Mouse (Mus musculus): ENCODE measurements around the gene Chrnb2. TPM values are rescaled to one million over a fixed set of nuclear protein-coding genes. Genes with fewer than 3 reads are reported as not detected.

Chrnb2 gene
- polyA plus RNA-seq, 1 experiment from 2014 or later = 0.81 TPM

- 91% methylated on average over 4 of the region's 4 CpGs for WGBS
Measured at GRCm38 (mm10) chr3:89780102-89780501, 15.7 kb upstream of the Chrnb2 start.

GRCm38 (mm10) chr3:89776001-89776400, 11.6 kb upstream of the Chrnb2 start:
- H3K27ac ChIP-seq = no peak overlapping the region
- H3K9me3 ChIP-seq = no peaks in the 10 kb centered on the region
- no peak overlapping the region for H3K4me3 ChIP-seq (replicated peaks)
- H3K9ac ChIP-seq (replicated peaks) = 0 out of 2 replicates have a peak overlapping the region, but pooled peaks have one; percentile 45
- 81% methylated on average over 4 of the region's 4 CpGs for WGBS
- no peak for ATAC-seq (ENCODE audit: insufficient number of reproducible peaks, insufficient read depth, low FRiP score, low TSS enrichment, low read depth)
- no peaks in the 10 kb centered on the region for H3K27me3 ChIP-seq
- H3K36me3 ChIP-seq = peaks cover 58% of the 10 kb centered on the region
- H3K4me2 ChIP-seq = peak overlapping the region; percentile 92; the same call in 1 of the 2 replicates
- H3K4me1 ChIP-seq (replicated peaks) = peaks cover 27% of the 10 kb centered on the region

More at GRCm38 (mm10) chr3:89780102-89780501, 15.7 kb upstream of the Chrnb2 start:
- no peak overlapping the region for H3K4me2 ChIP-seq
- no peak overlapping the region for H3K27ac ChIP-seq
- H3K9me3 ChIP-seq = no peaks in the 10 kb centered on the region
- peaks cover 85% of the 10 kb centered on the region for H3K36me3 ChIP-seq
- no peak overlapping the region for H3K9ac ChIP-seq (replicated peaks)
- H3K4me3 ChIP-seq (replicated peaks) = no peak overlapping the region
- H3K4me1 ChIP-seq (replicated peaks) = peaks cover 20% of the 10 kb centered on the region
- H3K27me3 ChIP-seq = no peaks in the 10 kb centered on the region
- no peak for ATAC-seq (ENCODE audit: insufficient number of reproducible peaks, insufficient read depth, low FRiP score, low TSS enrichment, low read depth)

- Histone ChIP-seq H3K9ac (replicated peaks) (peak overlapping the region; percentile 98), H3K27ac (peak overlapping the region; percentile 96; the same call in 1 of the 2 replicates), H3K4me1 (replicated peaks) (peaks cover 30% of the 10 kb centered on the region), H3K4me3 (replicated peaks) (peak overlapping the region; percentile 99), H3K36me3 (peaks cover 42% of the 10 kb centered on the region), H3K27me3 (no peaks in the 10 kb centered on the region), H3K4me2 (peak overlapping the region; percentile 92), H3K9me3 (no peaks in the 10 kb centered on the region)
- no peak for ATAC-seq (ENCODE audit: insufficient number of reproducible peaks, insufficient read depth, low FRiP score, low TSS enrichment, low read depth)
- 49% methylated on average over 15 of the region's 15 CpGs for WGBS
Measured at GRCm38 (mm10) chr3:89774236-89774960, 10.0 kb upstream of the Chrnb2 start.

- peak overlapping the region; percentile 98 for H3K9ac ChIP-seq (replicated peaks)
Measured at GRCm38 (mm10) chr3:89773740-89774211, 9.3 kb upstream of the Chrnb2 start.

GRCm38 (mm10) chr3:89772968-89773709, 8.7 kb upstream of the Chrnb2 start, which contains the start of gene Ube2q1:
Gene Ube2q1 (plus strand): TSS chr3:89773616.
- no peaks in the 10 kb centered on the region for H3K27me3 ChIP-seq
- peak; percentile 92 for ATAC-seq (ENCODE audit: insufficient number of reproducible peaks, insufficient read depth, low FRiP score, low TSS enrichment, low read depth)

More at GRCm38 (mm10) chr3:89773740-89774211, 9.3 kb upstream of the Chrnb2 start:
- H3K9me3 ChIP-seq = no peaks in the 10 kb centered on the region
- peaks cover 36% of the 10 kb centered on the region for H3K36me3 ChIP-seq
- no peaks in the 10 kb centered on the region for H3K27me3 ChIP-seq
- H3K4me3 ChIP-seq (replicated peaks) = peak overlapping the region; percentile 99
- peak overlapping the region; percentile 92 for H3K4me2 ChIP-seq
- peak overlapping the region; percentile 96 for H3K27ac ChIP-seq
- peak; percentile 38 for ATAC-seq (ENCODE audit: insufficient number of reproducible peaks, insufficient read depth, low FRiP score, low TSS enrichment, low read depth)
- peaks cover 30% of the 10 kb centered on the region for H3K4me1 ChIP-seq (replicated peaks)
- 0% methylated on average over 23 of the region's 37 CpGs for WGBS

GRCm38 (mm10) chr3:89772588-89772967, 8.1 kb upstream of the Chrnb2 start:
- WGBS = 2% methylated on average over 17 of the region's 17 CpGs
- Histone ChIP-seq H3K4me1 (replicated peaks) (peaks cover 30% of the 10 kb centered on the region), H3K36me3 (peaks cover 24% of the 10 kb centered on the region), H3K4me2 (peak overlapping the region; percentile 92), H3K27me3 (no peaks in the 10 kb centered on the region), H3K9ac (replicated peaks) (peak overlapping the region; percentile 98), H3K27ac (peak overlapping the region; percentile 96), H3K4me3 (replicated peaks) (peak overlapping the region; percentile 99), H3K9me3 (no peaks in the 10 kb centered on the region)
- ATAC-seq (ENCODE audit: insufficient number of reproducible peaks, insufficient read depth, low FRiP score, low TSS enrichment, low read depth) = no peak; the same call in none of the 2 replicates

More at GRCm38 (mm10) chr3:89772968-89773709, 8.7 kb upstream of the Chrnb2 start, which contains the start of gene Ube2q1:
- H3K27ac ChIP-seq = peak within 1 kb of the TSS; percentile 96
- H3K4me1 ChIP-seq (replicated peaks) = peaks cover 30% of the 10 kb centered on the region
- peak within 1 kb of the TSS; percentile 99 for H3K4me3 ChIP-seq (replicated peaks)
- H3K9me3 ChIP-seq = no peaks in the 10 kb centered on the region
- under 1% methylated on average over 82 of the region's 90 CpGs for WGBS
- peak within 1 kb of the TSS; percentile 92 for H3K4me2 ChIP-seq
- H3K36me3 ChIP-seq = peaks cover 29% of the 10 kb centered on the region
- peak within 1 kb of the TSS; percentile 98 for H3K9ac ChIP-seq (replicated peaks)

GRCm38 (mm10) chr3:89770425-89771002, 6.1 kb upstream of the Chrnb2 start:
- H3K27ac ChIP-seq = no peak overlapping the region
- no peak for ATAC-seq (ENCODE audit: insufficient number of reproducible peaks, insufficient read depth, low FRiP score, low TSS enrichment, low read depth)
- H3K9ac ChIP-seq (replicated peaks) = no peak overlapping the region
- no peaks in the 10 kb centered on the region for H3K9me3 ChIP-seq
- H3K36me3 ChIP-seq = peaks cover 4% of the 10 kb centered on the region
- no peak overlapping the region for H3K4me3 ChIP-seq (replicated peaks)
- H3K27me3 ChIP-seq = no peaks in the 10 kb centered on the region
- H3K4me2 ChIP-seq = no peak overlapping the region
- H3K4me1 ChIP-seq (replicated peaks) = peaks cover 25% of the 10 kb centered on the region
- WGBS = 34% methylated on average over 2 of the region's 2 CpGs

GRCm38 (mm10) chr3:89769584-89769983, 5.2 kb upstream of the Chrnb2 start:
- Histone ChIP-seq H3K9ac (replicated peaks) (no peak overlapping the region), H3K27ac (no peak overlapping the region), H3K36me3 (no peaks in the 10 kb centered on the region), H3K4me2 (no peak overlapping the region), H3K27me3 (peaks cover 1% of the 10 kb centered on the region; the same call in 1 of the 2 replicates), H3K4me3 (replicated peaks) (no peak overlapping the region), H3K4me1 (replicated peaks) (peaks cover 15% of the 10 kb centered on the region), H3K9me3 (no peaks in the 10 kb centered on the region)
- WGBS = 64% methylated on average over 7 of the region's 7 CpGs
- no peak for ATAC-seq (ENCODE audit: insufficient number of reproducible peaks, insufficient read depth, low FRiP score, low TSS enrichment, low read depth)

DNA sequence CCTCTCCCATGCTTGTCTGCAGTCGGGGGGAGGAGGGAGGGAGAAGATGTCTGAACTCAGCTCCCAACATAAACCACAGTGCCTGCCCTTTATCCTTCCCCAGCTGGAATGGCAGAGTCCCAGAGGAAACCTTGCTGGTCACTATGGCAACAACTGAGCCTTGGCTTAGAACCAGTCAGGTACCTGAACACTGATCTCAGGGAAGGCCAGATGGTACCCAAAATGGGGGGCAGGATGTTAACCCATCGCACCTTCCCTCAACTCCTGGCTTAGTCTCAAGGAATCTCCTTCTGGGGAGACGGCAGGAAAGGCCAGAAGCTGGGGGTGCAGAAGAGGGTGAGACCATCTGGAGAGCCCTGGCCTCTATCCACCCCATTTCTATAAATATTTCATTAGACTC, 4.6 kb downstream of the Chrnb2 start:
- 69% methylated on average over 3 of the region's 3 CpGs for WGBS

DNA sequence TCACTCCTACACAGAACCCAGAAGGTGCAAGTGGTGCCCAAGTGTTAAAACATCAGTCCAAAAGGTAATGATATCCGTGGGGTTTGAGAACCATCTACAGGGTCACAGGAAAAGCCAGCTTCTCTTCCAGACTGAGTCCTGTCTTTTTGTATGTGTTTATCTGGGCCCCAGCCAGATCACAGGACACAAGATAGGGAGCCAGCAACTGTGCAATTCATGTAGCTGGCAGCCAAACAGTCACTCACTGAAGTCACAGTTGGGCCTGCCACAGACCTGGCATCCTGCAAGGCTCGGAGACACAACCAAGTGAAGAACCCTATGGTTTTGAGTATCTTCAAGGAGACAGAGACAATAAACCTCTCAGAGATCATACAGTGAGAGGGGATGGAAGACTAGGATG, 6.6 kb downstream of the Chrnb2 start:
- Histone ChIP-seq H3K4me1 (replicated peaks) (no peaks in the 10 kb centered on the region), H3K4me3 (replicated peaks) (no peak overlapping the region), H3K9ac (replicated peaks) (no peak overlapping the region), H3K36me3 (no peaks in the 10 kb centered on the region), H3K27ac (no peak overlapping the region), H3K27me3 (peaks cover 6% of the 10 kb centered on the region; the same call in 1 of the 2 replicates), H3K4me2 (no peak overlapping the region), H3K9me3 (no peaks in the 10 kb centered on the region)
- 80% methylated on average over 2 of the region's 2 CpGs for WGBS
- no peak for ATAC-seq (ENCODE audit: insufficient number of reproducible peaks, insufficient read depth, low FRiP score, low TSS enrichment, low read depth)

More for the DNA sequence above, 4.6 kb downstream of the Chrnb2 start:
- H3K36me3 ChIP-seq = no peaks in the 10 kb centered on the region
- H3K9ac ChIP-seq (replicated peaks) = no peak overlapping the region
- peaks cover 4% of the 10 kb centered on the region; the same call in 1 of the 2 replicates for H3K4me1 ChIP-seq (replicated peaks)
- H3K9me3 ChIP-seq = no peaks in the 10 kb centered on the region
- ATAC-seq (ENCODE audit: insufficient number of reproducible peaks, insufficient read depth, low FRiP score, low TSS enrichment, low read depth) = no peak
- no peak overlapping the region for H3K27ac ChIP-seq
- H3K27me3 ChIP-seq = peaks cover 23% of the 10 kb centered on the region
- H3K4me3 ChIP-seq (replicated peaks) = no peak overlapping the region
- H3K4me2 ChIP-seq = no peak overlapping the region

- Histone ChIP-seq H3K4me2 (no peak overlapping the region), H3K4me3 (replicated peaks) (no peak overlapping the region), H3K27me3 (0 out of 2 replicates have a peak, but pooled peaks cover under 1% of the 10 kb centered on the region), H3K9me3 (no peaks in the 10 kb centered on the region), H3K27ac (no peak overlapping the region), H3K4me1 (replicated peaks) (no peaks in the 10 kb centered on the region), H3K36me3 (peaks cover 20% of the 10 kb centered on the region), H3K9ac (replicated peaks) (no peak overlapping the region)
- ATAC-seq (ENCODE audit: insufficient number of reproducible peaks, insufficient read depth, low FRiP score, low TSS enrichment, low read depth) = no peak
- 69% methylated on average over 6 of the region's 6 CpGs for WGBS
Measured at GRCm38 (mm10) chr3:89755283-89755682, 9.1 kb downstream of the Chrnb2 start.

Measured in limb, embryonic 12.5 days (tissue).